Mouse (Mus musculus): ENCODE data around the gene Atp8b2. TPM values are rescaled to one million over a fixed set of nuclear protein-coding genes. Genes with fewer than 3 reads are reported as not detected.

Gene Atp8b2
- polyA plus RNA-seq (2015; fragmentation: Illumina TruSeq; extraction: RNeasy Lipid Tissue Mini Kit (QIAGEN cat#74804); ENCODE audit: low read depth, low replicate concordance): 49.7 TPM

GRCm38 (mm10) chr3:89963221-89963763 is at the start of gene Atp8b2:
Gene Atp8b2 (minus strand): TSS chr3:89963508.

GRCm38 (mm10) chr3:89998612-89999054 is 35.3 kb upstream of the Atp8b2 start, which contains the start of gene Hax1:
Gene Hax1 (minus strand): TSS chr3:89998780.

GRCm38 (mm10) chr3:89912543-89913391 is 50.5 kb downstream of the Atp8b2 start, which contains the start of gene Il6ra:
Gene Il6ra (minus strand): TSS chr3:89913196.

Other genes with a start within 250 kb of the Atp8b2 start
- 93.1 TPM for gene Adar, start 248.5 kb downstream of the Atp8b2 start, polyA plus RNA-seq (2015; fragmentation: Illumina TruSeq; extraction: RNeasy Lipid Tissue Mini Kit (QIAGEN cat#74804); ENCODE audit: low read depth, low replicate concordance)
- 23.4 TPM for gene Chrnb2, start 198.9 kb downstream of the Atp8b2 start, polyA plus RNA-seq (2015; fragmentation: Illumina TruSeq; extraction: RNeasy Lipid Tissue Mini Kit (QIAGEN cat#74804); ENCODE audit: low read depth, low replicate concordance)
- gene Ube2q1, start 189.9 kb downstream of the Atp8b2 start, polyA plus RNA-seq (2015; fragmentation: Illumina TruSeq; extraction: RNeasy Lipid Tissue Mini Kit (QIAGEN cat#74804); ENCODE audit: low read depth, low replicate concordance): 96.2 TPM
- gene She, start 132.1 kb downstream of the Atp8b2 start, polyA plus RNA-seq (2015; fragmentation: Illumina TruSeq; extraction: RNeasy Lipid Tissue Mini Kit (QIAGEN cat#74804); ENCODE audit: low read depth, low replicate concordance): 2.6 TPM
- 2.0 TPM for gene Il6ra, start 50.3 kb downstream of the Atp8b2 start, polyA plus RNA-seq (2015; fragmentation: Illumina TruSeq; extraction: RNeasy Lipid Tissue Mini Kit (QIAGEN cat#74804); ENCODE audit: low read depth, low replicate concordance)
- gene Hax1, start 35.3 kb upstream of the Atp8b2 start, polyA plus RNA-seq (2015; fragmentation: Illumina TruSeq; extraction: RNeasy Lipid Tissue Mini Kit (QIAGEN cat#74804); ENCODE audit: low read depth, low replicate concordance): 125 TPM
- 126 TPM for gene 4933434E20Rik, start 88.1 kb upstream of the Atp8b2 start, polyA plus RNA-seq (2015; fragmentation: Illumina TruSeq; extraction: RNeasy Lipid Tissue Mini Kit (QIAGEN cat#74804); ENCODE audit: low read depth, low replicate concordance)
- gene Ubap2l, start 89.1 kb upstream of the Atp8b2 start, polyA plus RNA-seq (2015; fragmentation: Illumina TruSeq; extraction: RNeasy Lipid Tissue Mini Kit (QIAGEN cat#74804); ENCODE audit: low read depth, low replicate concordance): 73.2 TPM
- gene Tpm3, start 109.1 kb upstream of the Atp8b2 start, polyA plus RNA-seq (2015; fragmentation: Illumina TruSeq; extraction: RNeasy Lipid Tissue Mini Kit (QIAGEN cat#74804); ENCODE audit: low read depth, low replicate concordance): 200 TPM
- gene Nup210l, start 140.6 kb upstream of the Atp8b2 start, polyA plus RNA-seq (2015; fragmentation: Illumina TruSeq; extraction: RNeasy Lipid Tissue Mini Kit (QIAGEN cat#74804); ENCODE audit: low read depth, low replicate concordance): 0.12 TPM

Data from brain, adult 10 weeks (tissue).